Mouse (Mus musculus) gastrocnemius, adult 2 months (tissue): ENCODE results near the gene Anks6. TPM values are rescaled to one million over a fixed set of nuclear protein-coding genes. Genes with fewer than 3 reads are reported as not detected.
A peak's percentile ranks its signal among the peaks of the same experiment; 100 is the strongest.

Source experiments
- DNase-seq: peaks from one replicate; pipeline ENCODE4 v3.0.0; 2022
- H3K27ac ChIP-seq: fragments of 200-600 bp; 2 replicates; pipeline ENCODE4 v1.8.1; 2022; ENCODE audit warnings: mild to moderate bottlenecking
- H3K4me3 ChIP-seq: fragments of 200-600 bp; 2 replicates; pipeline ENCODE4 v1.8.1; 2022; ENCODE audit warnings: mild to moderate bottlenecking, moderate library complexity
- CTCF ChIP-seq: fragments of 200-600 bp; IDR thresholded peaks from 2 replicates; pipeline ENCODE4 v1.8.1; 2022; ENCODE audit warnings: antibody characterized with exemption, mild to moderate bottlenecking, moderate library complexity
- intact Hi-C: fragments of 180-260 bp; cut with DNase I; formaldehyde crosslinking; loops from one replicate; pipeline ENCODE4 v1.15.1; 2025
- long read RNA-seq, 2 experiments: library from polyadenylated mRNA; stranded (forward); transcript quantifications; one replicate each; pipeline ENCODE4 v2.0.0; 2021
- total RNA-seq, 2 experiments: library from RNA; stranded (reverse); gene quantifications; 2 replicates each; pipeline ENCODE4 v1.2.3; 2021

Anks6 gene
- 1 to 10 TPM; 1.4 to 1.8 TPM for total RNA-seq
- long read RNA-seq, experiment 1, partial matches to known transcripts: 0 of 2 reads
- long read RNA-seq, experiment 1, other reads (novel, unspliced or antisense): 1 of 2 reads
- long read RNA-seq, experiment 2, partial matches to known transcripts: 0 of 1 reads
- long read RNA-seq, experiment 2, other reads (novel, unspliced or antisense): 1 of 1 reads

DNA sequence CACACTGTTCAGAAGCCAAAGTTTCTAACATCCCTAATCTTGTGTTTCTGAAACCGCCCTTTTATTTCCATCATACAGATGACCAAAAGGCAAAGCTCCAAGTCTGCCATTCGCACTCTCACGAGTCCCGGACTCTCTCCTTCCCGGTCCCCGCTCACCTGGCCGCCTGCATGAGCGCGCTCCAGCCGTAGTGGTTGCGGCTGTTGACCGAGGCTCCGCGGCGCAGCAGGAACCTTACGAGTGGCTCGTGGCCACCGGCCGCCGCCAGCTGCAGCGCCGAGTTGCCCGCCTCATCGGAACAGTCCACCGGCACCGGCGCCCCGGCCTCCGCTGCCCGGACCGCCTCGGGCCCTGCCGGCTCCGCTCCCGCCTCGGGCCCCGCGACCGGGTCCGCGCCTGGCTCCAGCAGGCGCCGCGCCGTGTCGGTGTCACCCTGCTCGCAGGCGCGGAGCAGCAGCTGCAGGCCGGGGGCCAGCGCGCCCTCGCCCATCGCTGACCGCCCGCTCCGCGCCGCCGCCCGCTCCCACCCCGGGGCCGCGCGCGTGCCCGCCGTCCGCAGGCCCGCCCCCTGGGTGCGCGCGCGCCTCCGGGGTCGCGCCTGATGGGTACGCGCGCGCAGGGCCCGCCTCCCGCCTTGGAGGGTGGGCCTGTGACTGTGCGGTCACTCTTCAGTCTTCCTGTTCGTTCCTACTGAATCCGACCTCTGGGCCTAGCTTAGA, at the start of gene Anks6:
Gene Anks6 (minus strand): TSS at position 637 of the 719 bp plus-strand sequence.
- intact Hi-C loops: loop anchor here (10.0 kb wide), 1 partner anchor 442 kb away; no protein-coding TSS in a partner anchor
- no peak for TF ChIP-seq CTCF
- Histone ChIP-seq H3K27ac (peak within 1 kb of the TSS; percentile 83), H3K4me3 (peak within 1 kb of the TSS; percentile 89)
- DNase-seq: peak; percentile 88

DNA sequence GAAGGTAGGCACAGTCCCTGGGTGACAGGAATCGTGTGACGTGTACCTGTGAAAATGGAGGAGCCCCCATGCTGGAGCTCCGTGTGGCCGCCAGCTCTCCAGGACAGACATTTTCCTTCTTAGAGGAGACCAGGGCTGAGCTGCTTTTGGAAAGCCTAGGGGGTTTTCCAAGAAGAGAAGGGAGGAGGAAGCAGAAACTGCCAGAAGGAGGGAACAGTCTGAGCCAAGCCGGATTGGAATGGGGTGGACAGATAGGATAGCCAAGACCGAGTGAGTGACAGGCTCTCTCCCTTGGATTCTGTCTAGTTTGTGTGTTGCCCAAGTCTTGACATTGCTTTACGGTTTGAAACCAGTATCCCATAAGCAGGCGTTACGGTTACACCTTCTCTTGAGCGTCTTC, 46.3 kb upstream of the Anks6 start:
- Histone ChIP-seq H3K4me3 (0 out of 2 replicates have a peak overlapping the region, but pooled peaks have one; percentile 17), H3K27ac (no peak overlapping the region)
- intact Hi-C loops: no loop called here
- no peak for TF ChIP-seq CTCF
- peak; percentile 46 for DNase-seq

DNA sequence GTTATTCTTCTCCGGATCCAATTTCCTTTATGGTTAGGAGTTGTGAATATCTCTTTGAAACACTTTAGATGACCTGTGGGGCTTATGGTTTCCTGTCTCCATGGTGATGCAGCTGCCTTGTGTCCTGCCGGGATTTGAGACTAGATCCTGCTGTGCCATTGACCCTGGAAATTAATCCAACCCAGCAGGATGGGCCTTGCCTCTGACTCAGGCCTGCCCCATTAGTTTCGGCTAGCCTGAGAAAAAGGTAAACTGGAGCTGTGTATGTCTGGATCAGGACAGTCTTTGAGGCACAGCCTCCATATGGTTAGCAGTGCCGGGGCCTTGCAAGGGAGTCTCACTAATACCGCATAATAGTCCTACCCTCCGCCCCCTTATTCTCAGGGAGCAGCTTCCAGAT, 36.4 kb upstream of the Anks6 start:
- no peak overlapping the region for H3K27ac ChIP-seq
- no peak for DNase-seq
- no peak for TF ChIP-seq CTCF
- intact Hi-C loops: no loop called here
- no peak overlapping the region for H3K4me3 ChIP-seq

DNA sequence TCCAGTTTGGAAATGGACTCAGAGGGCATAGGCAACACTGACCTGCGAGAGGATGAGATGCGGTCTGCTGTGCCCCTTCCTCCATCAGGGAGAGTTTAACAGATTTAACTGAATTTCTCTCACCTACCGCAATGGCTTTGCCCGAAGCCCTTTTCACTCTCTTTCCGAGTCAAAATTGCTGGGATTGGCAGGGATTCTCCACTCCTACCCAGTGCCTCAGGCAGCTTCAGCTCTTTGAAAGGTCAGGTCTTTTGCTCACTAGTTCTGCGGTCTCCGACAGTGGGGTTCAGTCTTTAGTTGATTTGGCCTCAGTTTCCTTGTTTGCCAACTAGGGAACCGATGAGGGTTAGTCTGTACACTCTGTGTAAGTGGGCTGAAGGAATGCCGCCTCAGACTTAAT, 35.9 kb upstream of the Anks6 start:
- DNase-seq: no peak
- TF ChIP-seq CTCF: no peak
- intact Hi-C loops: no loop called here
- no peak overlapping the region for H3K4me3 ChIP-seq
- H3K27ac ChIP-seq: no peak overlapping the region

DNA sequence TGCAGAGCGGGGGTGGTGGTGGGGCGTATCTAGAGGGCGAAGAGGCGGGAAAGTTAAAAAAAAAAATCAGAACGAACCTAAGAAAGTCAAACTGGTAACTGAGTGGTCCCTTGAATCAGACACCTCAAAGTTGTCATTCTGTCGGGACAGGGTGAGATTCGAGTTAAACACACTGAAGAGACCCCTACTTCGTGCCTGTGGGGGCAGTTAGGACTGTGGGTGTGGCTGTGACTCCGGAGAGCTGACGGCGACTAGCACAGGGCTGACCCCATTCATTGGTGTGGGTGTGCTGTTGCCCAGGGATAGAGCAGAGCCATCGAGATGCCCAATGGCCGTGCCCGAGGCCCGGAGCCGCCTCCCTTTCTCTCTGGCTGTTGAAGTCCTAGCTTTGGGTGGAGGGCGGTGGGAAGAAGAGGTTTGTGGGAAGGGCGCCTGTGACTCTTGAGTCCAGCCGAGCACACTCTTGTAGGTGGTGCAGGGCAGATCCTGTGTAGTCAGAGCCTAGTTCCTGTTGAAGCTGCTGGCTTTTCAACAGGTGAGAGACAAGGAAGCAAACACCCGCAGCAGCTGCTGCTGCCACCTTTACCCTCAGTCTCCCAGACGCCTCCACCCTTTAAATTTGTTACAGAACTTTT, 35.3 kb upstream of the Anks6 start:
- Histone ChIP-seq H3K4me3 (peak overlapping the region; percentile 75), H3K27ac (no peak overlapping the region)
- no peak for DNase-seq
- no peak for TF ChIP-seq CTCF
- intact Hi-C loops: no loop called here

DNA sequence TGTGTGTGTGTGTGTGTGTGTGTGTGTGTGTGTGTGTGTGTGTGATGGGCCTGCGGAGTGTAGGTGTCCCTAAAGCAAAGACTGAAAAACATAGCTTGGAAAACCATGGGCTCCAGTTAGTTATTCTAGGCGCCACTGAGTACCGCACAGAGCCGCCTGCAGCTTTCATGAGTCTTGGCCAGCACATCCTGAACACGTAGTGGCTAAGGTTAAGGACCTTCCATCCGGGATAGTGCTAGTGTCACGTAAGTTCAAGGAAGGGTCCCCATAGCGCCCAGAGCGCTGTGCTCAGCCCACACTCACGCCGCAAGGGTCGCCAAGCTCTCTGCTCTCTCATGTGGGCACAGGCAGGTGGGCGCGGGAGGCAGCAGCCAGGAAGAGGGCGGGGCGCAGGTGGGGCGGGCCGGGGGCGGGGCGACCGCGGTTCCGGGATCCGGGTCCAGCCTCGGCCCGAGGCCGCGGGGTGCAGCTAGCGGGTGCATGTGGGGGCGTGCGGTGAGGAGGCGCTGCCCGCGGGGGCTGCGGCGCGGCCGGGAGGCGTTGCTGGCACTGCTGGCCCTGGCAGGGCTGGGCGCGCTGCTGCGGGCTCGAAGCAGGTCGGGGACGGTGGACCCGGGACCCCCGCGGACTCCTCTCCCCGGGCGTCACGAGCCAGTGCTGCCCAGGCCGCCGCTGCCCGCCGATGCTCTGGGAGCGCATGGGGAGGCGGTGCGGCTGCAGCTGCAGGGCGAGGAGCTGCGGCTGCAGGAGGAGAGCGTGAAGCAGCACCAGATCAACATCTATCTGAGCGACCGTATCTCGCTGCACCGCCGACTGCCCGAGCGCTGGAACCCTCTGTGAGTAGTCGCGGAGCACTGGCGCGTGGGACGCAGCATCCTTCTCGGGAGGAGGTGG, 34.5 kb upstream of the Anks6 start, which contains the start of gene Galnt12:
Gene Galnt12 (plus strand): TSS at position 417 of the 894 bp plus-strand sequence.
- intact Hi-C loops: no loop called here
- H3K27ac ChIP-seq: no peak within 1 kb of the TSS
- H3K4me3 ChIP-seq: peak within 1 kb of the TSS; percentile 75
- peak; percentile 36 for DNase-seq
- TF ChIP-seq CTCF: no peak

DNA sequence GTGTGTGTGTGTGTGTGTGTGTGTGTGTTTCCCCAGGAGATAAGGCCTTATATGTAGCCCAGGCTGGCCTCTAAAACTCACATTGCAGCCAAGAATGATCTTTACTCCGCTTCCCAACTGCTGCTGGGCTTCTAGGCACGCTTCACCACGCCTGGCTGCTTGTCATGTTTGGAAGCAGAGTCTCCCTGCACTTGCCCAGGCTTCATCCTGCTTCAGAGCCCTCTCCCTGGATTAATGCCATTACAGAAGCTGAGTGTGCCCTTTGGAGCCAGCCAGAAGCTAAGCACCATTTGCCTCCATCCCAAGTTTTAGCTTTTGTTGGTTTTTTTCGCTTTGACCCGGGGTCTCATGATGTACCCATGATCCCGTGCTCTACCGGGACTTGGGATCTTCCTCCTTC, 31.4 kb upstream of the Anks6 start:
- intact Hi-C loops: no loop called here
- TF ChIP-seq CTCF: no peak
- Histone ChIP-seq H3K27ac (no peak overlapping the region), H3K4me3 (no peak overlapping the region)
- DNase-seq: no peak

DNA sequence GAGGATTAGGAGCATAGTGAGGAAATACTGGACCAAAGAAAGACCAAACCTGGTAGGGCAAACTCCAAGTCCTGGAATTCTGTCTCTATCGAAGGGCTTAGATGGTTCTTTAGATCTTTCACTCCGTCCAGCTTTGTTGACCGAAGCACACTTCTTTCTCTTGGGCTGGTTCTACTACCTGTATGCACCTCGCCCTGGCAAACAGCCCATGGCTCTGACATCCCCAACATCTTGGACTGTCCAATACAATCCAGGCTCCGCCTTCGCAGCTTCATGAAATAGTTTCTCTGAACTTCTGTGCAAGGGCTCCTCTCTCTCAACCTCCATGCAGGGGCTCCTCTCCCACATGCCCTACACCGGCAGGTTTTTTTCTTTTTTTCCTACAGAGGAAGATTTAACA, 26.6 kb upstream of the Anks6 start:
- TF ChIP-seq CTCF: no peak
- H3K4me3 ChIP-seq: no peak overlapping the region
- no peak overlapping the region for H3K27ac ChIP-seq
- DNase-seq: no peak
- intact Hi-C loops: no loop called here

DNA sequence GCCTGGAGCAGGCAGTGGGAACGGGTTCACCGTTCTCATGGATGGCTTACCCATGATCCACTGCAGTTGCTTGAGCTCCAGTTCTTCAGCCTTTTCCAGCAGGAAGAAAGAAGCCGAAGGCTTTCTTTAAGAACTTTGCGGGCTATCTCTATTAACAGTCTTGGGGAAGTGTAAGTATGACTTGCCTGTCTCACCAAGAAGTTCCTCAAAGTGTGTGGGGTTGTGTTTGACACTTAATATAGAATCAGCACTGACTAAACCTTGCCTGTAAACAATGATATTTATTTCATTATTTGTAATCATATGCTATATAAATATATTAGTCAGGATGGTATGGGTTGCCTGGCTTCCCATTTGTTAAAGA, 23.4 kb upstream of the Anks6 start:
- TF ChIP-seq CTCF: no peak
- DNase-seq: no peak
- Histone ChIP-seq H3K27ac (no peak overlapping the region), H3K4me3 (no peak overlapping the region)
- intact Hi-C loops: no loop called here

DNA sequence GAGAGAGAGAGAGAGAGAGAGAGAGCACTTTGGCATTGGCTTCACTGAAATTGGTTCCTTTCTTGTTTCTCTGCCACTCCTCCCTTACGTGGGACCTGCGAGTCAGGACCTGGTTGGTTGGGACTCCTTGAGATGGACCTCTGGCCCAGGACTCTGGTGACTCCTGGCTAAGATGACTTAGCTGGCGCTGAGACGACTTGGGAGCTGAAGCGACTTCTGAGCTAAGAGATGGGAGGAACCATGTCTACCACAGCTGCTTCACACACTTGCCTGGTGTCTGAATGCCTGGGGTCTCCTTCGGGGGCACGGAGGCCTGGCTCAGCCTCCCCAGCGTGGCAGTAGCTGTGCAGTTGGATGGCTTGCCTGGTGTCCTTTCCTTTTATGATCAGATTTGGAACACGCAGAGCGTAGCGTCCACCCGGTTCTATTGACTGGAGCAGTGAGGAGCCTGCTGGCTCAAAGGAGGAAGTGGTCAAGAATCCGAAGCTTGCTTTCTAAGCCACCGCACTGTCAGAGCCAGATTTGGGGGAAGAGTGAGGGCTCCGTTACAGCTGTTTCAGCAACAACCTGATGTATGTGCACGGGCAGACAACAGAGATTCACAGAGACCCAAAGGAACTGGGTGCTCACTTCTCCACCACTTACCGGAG, 22.9 kb upstream of the Anks6 start:
- TF ChIP-seq CTCF: no peak
- no peak overlapping the region for H3K4me3 ChIP-seq
- DNase-seq: no peak
- no peak overlapping the region for H3K27ac ChIP-seq
- intact Hi-C loops: no loop called here

DNA sequence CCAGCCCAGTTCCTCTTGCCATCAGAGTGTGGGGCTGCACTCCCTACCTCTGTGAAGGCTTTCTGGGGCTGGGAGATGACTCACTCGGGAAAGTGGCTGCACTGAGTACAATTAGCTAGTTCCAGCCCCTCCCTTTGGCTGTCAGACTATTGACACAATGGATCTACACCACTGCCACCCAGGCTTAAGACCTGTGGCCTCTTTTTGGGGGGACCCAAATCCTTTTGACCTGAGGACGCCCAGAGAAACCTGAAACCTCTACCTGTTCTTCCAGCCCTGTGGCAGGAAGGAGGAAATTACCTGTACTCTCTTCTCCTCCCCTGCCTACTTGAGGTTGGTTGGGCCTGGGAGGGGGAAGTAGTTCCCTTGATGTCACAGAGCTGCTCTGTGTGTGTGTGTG, 17.8 kb upstream of the Anks6 start:
- Histone ChIP-seq H3K4me3 (no peak overlapping the region), H3K27ac (no peak overlapping the region)
- DNase-seq: no peak
- no peak for TF ChIP-seq CTCF
- intact Hi-C loops: no loop called here

DNA sequence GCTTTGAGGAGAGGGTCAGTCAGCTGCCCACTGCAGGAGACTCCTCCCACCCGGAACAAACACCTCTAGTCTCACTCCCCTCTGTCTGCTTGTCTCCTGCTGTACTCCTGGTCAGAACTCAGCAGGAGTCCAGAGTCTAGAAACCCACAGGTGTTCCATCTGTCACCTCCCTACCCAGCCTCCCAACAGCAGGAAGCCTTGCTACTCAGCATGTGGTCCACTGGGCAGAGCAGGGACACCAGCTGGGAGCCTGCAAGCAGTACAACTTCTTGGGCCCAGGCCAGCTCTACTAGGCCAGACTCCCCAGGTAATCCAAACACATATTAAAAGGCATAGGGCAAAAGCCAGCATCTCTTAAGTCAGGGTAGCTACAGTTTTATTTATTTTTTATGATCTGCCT, 3.7 kb upstream of the Anks6 start:
- no peak overlapping the region for H3K4me3 ChIP-seq
- DNase-seq: no peak
- TF ChIP-seq CTCF: no peak
- intact Hi-C loops: no loop called here
- no peak overlapping the region for H3K27ac ChIP-seq
